Mouse (Mus musculus) erythroblast, embryonic 14.5 days (primary cell): ENCODE data around the gene Scn5a.

ENCODE experiments used
- GATA1 ChIP-seq: IDR thresholded peaks from 2 replicates; pipeline ENCODE4 v1.6.1; 2012; ENCODE audit warnings: low read length, inconsistent platforms, mixed read lengths
- TAL1 ChIP-seq: IDR thresholded peaks from 3 replicates; pipeline ENCODE4 v1.6.1; 2012; ENCODE audit warnings: low read length, inconsistent platforms, mixed read lengths

DNA sequence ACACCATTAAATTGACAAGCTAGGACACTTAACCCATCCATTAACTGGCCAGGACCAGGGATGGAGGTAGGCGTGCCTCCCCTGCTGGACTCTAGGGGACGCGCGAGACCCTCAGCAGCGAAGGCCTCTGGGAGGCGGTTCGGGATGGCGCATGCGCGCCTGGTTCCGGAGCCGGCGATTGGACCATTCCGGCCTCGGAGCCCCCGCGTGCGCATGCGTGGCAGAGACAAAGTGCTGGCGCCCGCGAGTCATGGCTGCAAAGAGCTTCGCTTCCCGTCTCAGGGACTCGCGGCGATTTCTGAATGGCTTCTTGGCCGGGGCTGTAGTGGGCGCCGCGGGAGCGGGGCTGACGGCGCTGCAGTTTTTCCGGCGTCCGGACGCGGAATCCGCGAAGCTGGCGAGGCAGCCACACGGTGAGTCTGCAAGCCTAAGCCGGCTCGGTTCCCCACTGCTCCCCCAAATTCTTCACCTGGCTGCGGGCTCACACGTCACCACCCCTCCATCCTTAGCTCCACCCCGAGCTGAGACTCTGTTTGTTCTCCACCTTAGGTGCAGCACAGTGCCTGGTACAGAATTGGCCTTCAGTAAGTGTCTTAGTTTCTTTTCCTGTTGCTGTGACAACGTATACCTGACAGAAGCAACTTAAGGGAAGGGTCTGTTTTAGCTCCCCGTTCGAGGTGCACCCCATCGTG lies 133.9 kb downstream of the Scn5a start, which contains the start of gene Exog:
- TF ChIP-seq GATA1 = no peak
- TF ChIP-seq TAL1 = no peak
